33 mouse cellular contexts compared by ENCODE assay signal in genomic region chr10:46255575-46255974, GRCm38 (mm10).
"Had no signal": no experiment of that assay in that cellular context is flagged by ENCODE, and none has a peak within 500 bp of the region (broad histone marks: within the 10 kb centered on the region; RNA-seq: fewer than 3 reads in every experiment).

No protein-coding gene starts in this region.

- H3K27me3 ChIP-seq: heart, embryonic 12.5 days; heart, embryonic 13.5 days; heart, embryonic 15.5 days; hindbrain, embryonic 12.5 days; hindbrain, embryonic 13.5 days; hindbrain, embryonic 15.5 days; intestine, embryonic 15.5 days; kidney, embryonic 15.5 days had no signal

- DNase-seq: heart, postnatal 10 days; heart, postnatal 14 days; heart, postnatal 36 days; heart, postnatal 4 days; kidney, adult 11 months; kidney, adult 18-20 months; kidney, adult 2 months; kidney, adult 8-10 months; kidney, adult 9 months; kidney, postnatal 10 days; kidney, postnatal 14 days; kidney, postnatal 25 days; kidney, postnatal 36 days; kidney, postnatal 4 days; layer of hippocampus, adult 9-11 months; layer of hippocampus, postnatal 36 days had no signal

- H3K27ac ChIP-seq: heart, embryonic 10.5 days; heart, embryonic 13.5 days; heart, embryonic 15.5 days; hindbrain, embryonic 12.5 days; hindbrain, embryonic 13.5 days; hindbrain, embryonic 14.5 days; hindbrain, embryonic 15.5 days; hindbrain, postnatal 0 days; intestine, embryonic 15.5 days; kidney, embryonic 15.5 days; kidney, postnatal 0 days; layer of hippocampus, adult 2 months had no signal

- H3K36me3 ChIP-seq: heart, embryonic 10.5 days; heart, embryonic 12.5 days; heart, embryonic 13.5 days; heart, embryonic 15.5 days; hindbrain, embryonic 12.5 days; hindbrain, embryonic 13.5 days; hindbrain, embryonic 15.5 days; intestine, embryonic 15.5 days; kidney, embryonic 15.5 days had no signal

- H3K4me1 ChIP-seq: heart, embryonic 10.5 days; heart, embryonic 12.5 days; heart, embryonic 13.5 days; heart, embryonic 15.5 days; hindbrain, embryonic 12.5 days; hindbrain, embryonic 13.5 days; hindbrain, embryonic 15.5 days; intestine, embryonic 15.5 days; kidney, embryonic 15.5 days had no signal

- H3K9me3 ChIP-seq: heart, embryonic 10.5 days; heart, embryonic 12.5 days; heart, embryonic 13.5 days; heart, embryonic 15.5 days; hindbrain, embryonic 12.5 days; hindbrain, embryonic 13.5 days; hindbrain, embryonic 15.5 days; intestine, embryonic 15.5 days; kidney, embryonic 15.5 days had no signal

- H3K9ac ChIP-seq: heart, embryonic 12.5 days; heart, embryonic 13.5 days; heart, embryonic 15.5 days; hindbrain, embryonic 12.5 days; hindbrain, embryonic 13.5 days; hindbrain, embryonic 14.5 days; hindbrain, embryonic 15.5 days; intestine, embryonic 15.5 days; kidney, embryonic 15.5 days had no signal

- H3K4me3 ChIP-seq: heart, embryonic 10.5 days; heart, embryonic 12.5 days; heart, embryonic 13.5 days; heart, embryonic 15.5 days; hindbrain, embryonic 12.5 days; hindbrain, embryonic 13.5 days; hindbrain, embryonic 15.5 days; intestine, embryonic 15.5 days; kidney, embryonic 15.5 days; layer of hippocampus, adult 2 months had no signal

- H3K4me2 ChIP-seq: heart, embryonic 11.5 days; heart, embryonic 12.5 days; heart, embryonic 13.5 days; heart, embryonic 15.5 days; hindbrain, embryonic 12.5 days; hindbrain, embryonic 13.5 days; hindbrain, embryonic 14.5 days; hindbrain, embryonic 15.5 days; intestine, embryonic 15.5 days; kidney, embryonic 15.5 days had no signal

- ATAC-seq: hindbrain, postnatal 0 days; inflammation-experienced regulatory T-cells, adult 6 months; intestine, embryonic 15.5 days; intestine, embryonic 16.5 days; intestine, postnatal 0 days had no signal
